Mouse (Mus musculus) ES-E14 (cell line): ENCODE data around the gene Klk9. TPM values are rescaled to one million over a fixed set of nuclear protein-coding genes. Genes with fewer than 3 reads are reported as not detected.

Experiments
- DNase-seq: peaks from one replicate; pipeline ENCODE4 v3.0.0-alpha.2; 2013; ENCODE audit warnings: low read depth, low spot score
- H3K27ac ChIP-seq: 2 replicates; pipeline ENCODE4 v1.5.1; 2012; ENCODE audit warnings: low read depth, mild to moderate bottlenecking, low read length, moderate library complexity, mixed read lengths; ENCODE audit not compliant: poor library complexity, insufficient read depth, severe bottlenecking
- H3K36me3 ChIP-seq: 2 replicates; pipeline ENCODE4 v1.6.1; 2012; ENCODE audit warnings: mild to moderate bottlenecking, low read length, moderate library complexity, mixed read lengths; ENCODE audit not compliant: control insufficient read depth, poor library complexity, insufficient read depth, severe bottlenecking
- H3K4me1 ChIP-seq, 2 experiments: fragments of 150-350 bp in 1 of 2; sonication (generic) in 1 of 2; 2 replicates each; pipeline ENCODE4 v1.6.1; 2012; ENCODE audit warnings: low read length in 2 of 2, mild to moderate bottlenecking in 1 of 2, mixed read lengths in 1 of 2; ENCODE audit not compliant: control insufficient read depth in 2 of 2, insufficient read depth in 2 of 2, poor library complexity in 1 of 2
- H3K4me3 ChIP-seq, 2 experiments: fragments of 150-350 bp in 1 of 2; sonication (generic) in 1 of 2; 2 replicates each; pipeline ENCODE4 v1.5.1; 2012; ENCODE audit warnings: low read length in 2 of 2, low read depth in 1 of 2, mild to moderate bottlenecking in 1 of 2, mixed read lengths in 1 of 2; ENCODE audit not compliant: insufficient read depth in 1 of 2, poor library complexity in 1 of 2, severe bottlenecking in 1 of 2
- H3K9ac ChIP-seq: 2 replicates; pipeline ENCODE4 v1.6.1; 2012; ENCODE audit warnings: low read depth, mild to moderate bottlenecking, low read length, mixed read lengths; ENCODE audit not compliant: poor library complexity, insufficient read depth, severe bottlenecking
- H3K9me3 ChIP-seq: fragments of 150-350 bp; sonication (generic); 2 replicates; pipeline ENCODE4 v1.6.1; 2012; ENCODE audit warnings: low read depth, mild to moderate bottlenecking, low read length; ENCODE audit not compliant: control insufficient read depth, insufficient read depth
- CHD2 ChIP-seq: IDR thresholded peaks from 2 replicates; pipeline ENCODE4 v1.6.1; 2014; ENCODE audit warnings: mild to moderate bottlenecking, low read depth, low read length, inconsistent platforms
- HCFC1 ChIP-seq: IDR thresholded peaks from 2 replicates; pipeline ENCODE4 v1.6.1; 2012; ENCODE audit warnings: low read length, inconsistent platforms, borderline replicate concordance; ENCODE audit not compliant: insufficient read depth
- MAFK ChIP-seq: IDR thresholded peaks from 2 replicates; pipeline ENCODE4 v1.6.1; 2014; ENCODE audit warnings: mild to moderate bottlenecking, low read depth, low read length, inconsistent platforms; ENCODE audit not compliant: insufficient read depth
- ZC3H11A ChIP-seq: IDR thresholded peaks from 2 replicates; pipeline ENCODE4 v1.6.1; 2012; ENCODE audit warnings: low read depth, mild to moderate bottlenecking, inconsistent platforms, low read length, borderline replicate concordance
- ZNF384 ChIP-seq: IDR thresholded peaks from 2 replicates; pipeline ENCODE4 v1.6.1; 2012; ENCODE audit warnings: low read depth, low read length, inconsistent platforms
- in situ Hi-C, 2 experiments: fragments of 600-800 bp; cut with MboI; formaldehyde crosslinking; loops; one replicate each; pipeline ENCODE4 v1.15.1; 2025; ENCODE audit warnings: low sequenced_read_pairs in 2 of 2, inconsistent platforms in 1 of 2; ENCODE audit not compliant: unreplicated experiment in 2 of 2
- total RNA-seq: library from RNA; depleted of rRNA; stranded (reverse); fragments of 300-350 nt; gene quantifications from 2 replicates; pipeline ENCODE4 v1.2.3, GENCODE M21; 2012

Klk9 gene
- total RNA-seq, 1 experiment, result 0.13 TPM

- DNase-seq, result no peak
- H3K27ac ChIP-seq, result no peak overlapping the region
- H3K36me3 ChIP-seq, result no peaks in the 10 kb centered on the region
- peaks cover 0 to 9% of the 10 kb centered on the region in 2 experiments; a peak in 2 of 4 replicates for H3K4me1 ChIP-seq
- peak overlapping the region; percentile 40; the same call in 1 of the 2 replicates for H3K9ac ChIP-seq
- peak overlapping the region; percentile 60 for H3K4me3 ChIP-seq
- TF ChIP-seq ZNF384 (0 out of 2 replicates have a peak, but pooled peaks have one; percentile 20), CHD2 (no peak)
- no peaks in the 10 kb centered on the region for H3K9me3 ChIP-seq
- in situ Hi-C loops, result no loop called here
These were observed 4.7 kb downstream of the Klk9 start for GRCm38 (mm10) chr7:43796355-43796754.

GRCm38 (mm10) chr7:43797333-43797769 is 5.7 kb downstream of the Klk9 start, which contains the start of gene Klk8:
Klk8 (plus strand) TSS chr7:43797577.
- Histone ChIP-seq H3K27ac (no peak within 1 kb of the TSS), H3K4me3 (peak within 1 kb of the TSS; percentile 60), H3K9me3 (no peaks in the 10 kb centered on the region), H3K4me1 (peaks cover 0 to 9% of the 10 kb centered on the region in 2 experiments; a peak in 2 of 4 replicates), H3K36me3 (no peaks in the 10 kb centered on the region; the same call in 1 of the 2 replicates), H3K9ac (peak within 1 kb of the TSS; percentile 63; the same call in 1 of the 2 replicates)
- no peak for TF ChIP-seq ZNF384
- no peak for TF ChIP-seq MAFK
- no peak for TF ChIP-seq ZC3H11A
- no peak for TF ChIP-seq CHD2
- TF ChIP-seq HCFC1, result no peak
- peak; percentile 30 for DNase-seq
- in situ Hi-C loops, result no loop called here

GRCm38 (mm10) chr7:43797844-43798462 is 6.3 kb downstream of the Klk9 start:
- no peaks in the 10 kb centered on the region; the same call in 1 of the 2 replicates for H3K36me3 ChIP-seq
- H3K4me1 ChIP-seq, result peaks cover 0 to 9% of the 10 kb centered on the region in 2 experiments; a peak in 2 of 4 replicates
- in situ Hi-C loops, result no loop called here
- peak overlapping the region; percentile 60 for H3K4me3 ChIP-seq
- no peaks in the 10 kb centered on the region for H3K9me3 ChIP-seq
- no peak for TF ChIP-seq CHD2
- no peak for TF ChIP-seq MAFK
- TF ChIP-seq HCFC1, result no peak
- TF ChIP-seq ZC3H11A, result no peak
- TF ChIP-seq ZNF384, result no peak
- no peak overlapping the region for H3K27ac ChIP-seq
- DNase-seq, result peak; percentile 41
- peak overlapping the region; percentile 61; the same call in 1 of the 2 replicates for H3K9ac ChIP-seq

- in situ Hi-C loops, result no loop called here
- Histone ChIP-seq H3K9ac (no peak overlapping the region), H3K4me3 (no peak overlapping the region), H3K4me1 (peaks cover 0 to 9% of the 10 kb centered on the region in 2 experiments; a peak in 2 of 4 replicates), H3K9me3 (no peaks in the 10 kb centered on the region), H3K36me3 (peaks cover 3% of the 10 kb centered on the region; the same call in 1 of the 2 replicates), H3K27ac (no peak overlapping the region)
- TF ChIP-seq MAFK (no peak), ZC3H11A (no peak), HCFC1 (no peak), ZNF384 (no peak), CHD2 (no peak)
- peak; percentile 33 for DNase-seq
These were observed 8.2 kb downstream of the Klk9 start for GRCm38 (mm10) chr7:43799876-43800275.
